Mouse (Mus musculus): ENCODE measurements around the gene Nfkb1. TPM values are rescaled to one million over a fixed set of nuclear protein-coding genes. Genes with fewer than 3 reads are reported as not detected.

The Nfkb1 gene
- total and polyA plus RNA-seq, 3 experiments: 44.8 to 93.6 (median 59.9) TPM

GRCm38 (mm10) chr3:135718323-135719178 is 27.2 kb upstream of the Nfkb1 start:
- Histone ChIP-seq H3K9me3 (replicated peaks; ENCODE audit: insufficient read depth, low read length) (no peaks in the 10 kb centered on the region), H3K36me3 (ENCODE audit: control insufficient read depth in 1 of 2, insufficient read depth in 2 of 2, low read length in 2 of 2) (peaks cover 0 to 7% of the 10 kb centered on the region in 2 experiments; a peak in 2 of 4 replicates), H3K4me1 (ENCODE audit: control insufficient read depth in 1 of 2, insufficient read depth in 2 of 2, low read length in 2 of 2) (peaks cover 14% of the 10 kb centered on the region in 2 experiments), H3K27ac (ENCODE audit: control insufficient read depth, low read depth, low read length) (peak overlapping the region; percentile 76), H3K79me2 (ENCODE audit: control insufficient read depth, insufficient read depth, low read length, poor library complexity) (no peaks in the 10 kb centered on the region), H3K27me3 (ENCODE audit: control insufficient read depth in 1 of 2, insufficient read depth in 2 of 2, low read length in 2 of 2) (no peaks in the 10 kb centered on the region), H3K4me3 (ENCODE audit: control insufficient read depth in 1 of 2, insufficient read depth in 1 of 2, low read depth in 2 of 2, low read length in 2 of 2) (peak overlapping the region; percentile 54 to 97), H3K9ac (ENCODE audit: control insufficient read depth, low read depth, low read length, poor library complexity, severe bottlenecking) (peak overlapping the region; percentile 50)
- DNase-seq (ENCODE audit: low read depth, low spot score): peak; percentile 54
- TF ChIP-seq E2F4 (IDR thresholded peaks at IDR 0.05; ENCODE audit: borderline replicate concordance, low read depth, low read length) (no peak), MXI1 (IDR thresholded peaks at IDR 0.05; ENCODE audit: low read depth, low read length) (0 out of 2 replicates have a peak, but pooled peaks have one; percentile 13)

- H3K4me1 ChIP-seq (ENCODE audit: control insufficient read depth in 1 of 2, insufficient read depth in 2 of 2, low read length in 2 of 2): peaks cover 4 to 7% of the 10 kb centered on the region in 2 experiments
- no peaks in the 10 kb centered on the region for H3K9me3 ChIP-seq (replicated peaks; ENCODE audit: insufficient read depth, low read length)
- H3K9ac ChIP-seq (ENCODE audit: control insufficient read depth, low read depth, low read length, poor library complexity, severe bottlenecking): no peak overlapping the region
- H3K27me3 ChIP-seq (ENCODE audit: control insufficient read depth in 1 of 2, insufficient read depth in 2 of 2, low read length in 2 of 2): no peaks in the 10 kb centered on the region
- H3K36me3 ChIP-seq (ENCODE audit: control insufficient read depth in 1 of 2, insufficient read depth in 2 of 2, low read length in 2 of 2): peaks cover 0 to 4% of the 10 kb centered on the region in 2 experiments; a peak in 2 of 4 replicates
- TF ChIP-seq USF2 (IDR thresholded peaks at IDR 0.05; ENCODE audit: borderline replicate concordance in 1 of 2, insufficient read depth in 1 of 2, low read depth in 1 of 2, low read length in 2 of 2): no peak
- TF ChIP-seq ZNF384 (IDR thresholded peaks at IDR 0.05; ENCODE audit: low read depth, low read length): no peak
- peak; percentile 77 for TF ChIP-seq RAD21 (IDR thresholded peaks at IDR 0.05; ENCODE audit: low read depth, low read length)
- TF ChIP-seq CTCF (IDR thresholded peaks at IDR 0.05 in 2 of 3, conservative IDR thresholded peaks at IDR 0.05 in 1 of 3; ENCODE audit: control insufficient read depth in 1 of 3, insufficient read depth in 1 of 3, low read depth in 2 of 3, low read length in 3 of 3, poor library complexity in 1 of 3, severe bottlenecking in 1 of 3): peak in 2 of 3 experiments; percentile 28 to 70; a peak in 3 of 6 replicates
- peak; percentile 83 for TF ChIP-seq SMC3 (IDR thresholded peaks at IDR 0.05; ENCODE audit: low read depth, low read length)
- TF ChIP-seq ZC3H11A (IDR thresholded peaks at IDR 0.05; ENCODE audit: low read depth, low read length): peak; percentile 81
- no peak for TF ChIP-seq JUND (IDR thresholded peaks at IDR 0.05; ENCODE audit: low read depth, low read length)
- H3K27ac ChIP-seq (ENCODE audit: control insufficient read depth, low read depth, low read length): no peak overlapping the region
- no peak overlapping the region for H3K4me3 ChIP-seq (ENCODE audit: control insufficient read depth in 1 of 2, insufficient read depth in 1 of 2, low read depth in 2 of 2, low read length in 2 of 2)
- H3K79me2 ChIP-seq (ENCODE audit: control insufficient read depth, insufficient read depth, low read length, poor library complexity): no peaks in the 10 kb centered on the region
- DNase-seq (ENCODE audit: low read depth, low spot score): peak; percentile 63
Observed at GRCm38 (mm10) chr3:135713016-135713950, 21.9 kb upstream of the Nfkb1 start.

GRCm38 (mm10) chr3:135711613-135712012 is 20.3 kb upstream of the Nfkb1 start:
- DNase-seq (ENCODE audit: low read depth, low spot score): no peak
- H3K9ac ChIP-seq (ENCODE audit: control insufficient read depth, low read depth, low read length, poor library complexity, severe bottlenecking): no peak overlapping the region
- TF ChIP-seq TBP (IDR thresholded peaks at IDR 0.05; ENCODE audit: low read depth, low read length): no peak
- TF ChIP-seq CTCF (IDR thresholded peaks at IDR 0.05 in 2 of 3, conservative IDR thresholded peaks at IDR 0.05 in 1 of 3; ENCODE audit: control insufficient read depth in 1 of 3, insufficient read depth in 1 of 3, low read depth in 2 of 3, low read length in 3 of 3, poor library complexity in 1 of 3, severe bottlenecking in 1 of 3): no peak
- TF ChIP-seq KAT2A (conservative IDR thresholded peaks at IDR 0.05; ENCODE audit: low read depth, low read length): no peak
- TF ChIP-seq CHD1 (IDR thresholded peaks at IDR 0.05; ENCODE audit: low read depth, low read length): no peak
- TF ChIP-seq USF2 (IDR thresholded peaks at IDR 0.05; ENCODE audit: borderline replicate concordance in 1 of 2, insufficient read depth in 1 of 2, low read depth in 1 of 2, low read length in 2 of 2): no peak
- no peak for TF ChIP-seq JUND (IDR thresholded peaks at IDR 0.05; ENCODE audit: low read depth, low read length)
- TF ChIP-seq UBTF (IDR thresholded peaks at IDR 0.05; ENCODE audit: borderline replicate concordance, insufficient read depth, low read depth, low read length): no peak
- TF ChIP-seq GABPA (IDR thresholded peaks at IDR 0.05; ENCODE audit: low read depth, low read length): no peak
- TF ChIP-seq GATA1 (IDR thresholded peaks at IDR 0.05; ENCODE audit: low read depth, low read length): no peak
- TF ChIP-seq SIN3A (IDR thresholded peaks at IDR 0.05; ENCODE audit: low read length): no peak
- no peak for TF ChIP-seq CHD2 (IDR thresholded peaks at IDR 0.05; ENCODE audit: low read length)
- no peak for TF ChIP-seq EP300 (IDR thresholded peaks at IDR 0.05; ENCODE audit: low read depth in 1 of 2, low read length in 2 of 2)
- TF ChIP-seq POLR2AphosphoS5 (IDR thresholded peaks at IDR 0.05; ENCODE audit: borderline replicate concordance, low read depth, low read length): no peak
- TF ChIP-seq E2F4 (IDR thresholded peaks at IDR 0.05; ENCODE audit: borderline replicate concordance, low read depth, low read length): no peak
- no peak for TF ChIP-seq NRF1 (IDR thresholded peaks at IDR 0.05; ENCODE audit: insufficient read depth, low read depth, low read length, poor library complexity, severe bottlenecking)

More at GRCm38 (mm10) chr3:135711613-135712012, 20.3 kb upstream of the Nfkb1 start:
- no peaks in the 10 kb centered on the region for H3K4me1 ChIP-seq (ENCODE audit: control insufficient read depth in 1 of 2, insufficient read depth in 2 of 2, low read length in 2 of 2)
- no peaks in the 10 kb centered on the region for H3K79me2 ChIP-seq (ENCODE audit: control insufficient read depth, insufficient read depth, low read length, poor library complexity)
- H3K36me3 ChIP-seq (ENCODE audit: control insufficient read depth in 1 of 2, insufficient read depth in 2 of 2, low read length in 2 of 2): no peaks in the 10 kb centered on the region
- H3K27me3 ChIP-seq (ENCODE audit: control insufficient read depth in 1 of 2, insufficient read depth in 2 of 2, low read length in 2 of 2): no peaks in the 10 kb centered on the region
- no peak overlapping the region for H3K4me3 ChIP-seq (ENCODE audit: control insufficient read depth in 1 of 2, insufficient read depth in 1 of 2, low read depth in 2 of 2, low read length in 2 of 2)
- H3K27ac ChIP-seq (ENCODE audit: control insufficient read depth, low read depth, low read length): no peak overlapping the region
- no peaks in the 10 kb centered on the region for H3K9me3 ChIP-seq (replicated peaks; ENCODE audit: insufficient read depth, low read length)

Measured in MEL (cell line).